In the genomic region with DNA sequence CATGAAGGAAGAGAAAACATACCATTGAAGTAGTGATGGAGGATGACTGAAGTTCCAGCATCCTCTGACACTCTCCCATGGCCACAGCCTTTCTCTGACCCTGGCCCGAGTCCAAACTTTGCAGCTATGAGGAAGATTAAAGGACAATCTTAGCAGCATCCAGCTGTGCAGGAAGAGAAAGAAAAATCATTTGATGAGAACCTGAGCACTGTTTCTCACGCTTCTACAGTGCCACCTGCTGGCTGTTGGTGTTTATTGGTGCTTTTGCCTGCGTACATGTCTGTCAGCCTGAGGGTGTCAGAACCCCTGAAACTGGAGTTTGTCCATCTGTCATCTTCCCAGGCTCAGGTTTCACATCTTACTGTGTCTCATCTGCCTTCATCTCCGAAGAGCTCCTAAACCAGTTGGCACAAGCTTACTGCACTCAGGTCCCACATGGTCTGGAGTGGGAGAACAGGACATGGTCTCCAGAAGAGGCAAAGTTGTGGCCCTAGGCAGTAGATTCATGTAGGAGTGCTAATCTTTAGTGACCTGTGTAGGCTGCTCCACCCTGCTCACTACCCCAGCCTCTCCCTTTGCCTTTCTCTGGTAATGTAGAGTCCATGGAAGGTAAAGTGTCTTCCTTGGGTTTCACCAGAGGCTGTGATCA, we compare ENCODE assay signal across 9 mouse cellular contexts. TPM values are rescaled to one million over a fixed set of nuclear protein-coding genes. Genes with fewer than 3 reads are reported as not detected.
A peak's percentile ranks its signal among the peaks of the same experiment; 100 is the strongest.
DNase-seq lines count a peak whose midpoint lies in the region; ATAC-seq and TF ChIP-seq lines count a peak whose summit lies in the region.
"Had no signal": no experiment of that assay in that cellular context is flagged by ENCODE, and none has a peak within 500 bp of the region (broad histone marks: within the 10 kb centered on the region; RNA-seq: fewer than 3 reads in every experiment).

No protein-coding gene starts in this region.

- 5% methylated on average over 4 of the region's 4 CpGs for WGBS in limb, embryonic 11.5 days
- 2% methylated on average over 4 of the region's 4 CpGs for WGBS in stomach, embryonic 14.5 days

- no peaks in the 10 kb centered on the region for H3K9me3 ChIP-seq in limb, embryonic 11.5 days (ENCODE audit: control insufficient read depth, low read length)
- no peaks in the 10 kb centered on the region for H3K9me3 ChIP-seq in stomach, embryonic 14.5 days (ENCODE audit: control insufficient read depth, low read depth, low read length)
- H3K9me3 ChIP-seq: embryonic facial prominence, embryonic 13.5 days had no signal

- no peak overlapping the region for H3K4me3 ChIP-seq in limb, embryonic 11.5 days (ENCODE audit: low read depth, low read length)
- H3K4me3 ChIP-seq in myocyte = no peak overlapping the region
- no peak overlapping the region for H3K4me3 ChIP-seq in stomach, embryonic 14.5 days (ENCODE audit: low read depth, low read length)
- H3K4me3 ChIP-seq: embryonic facial prominence, embryonic 13.5 days had no signal

- no peak overlapping the region for H3K9ac ChIP-seq in limb, embryonic 11.5 days (ENCODE audit: low read length)
- H3K9ac ChIP-seq in stomach, embryonic 14.5 days (replicated peaks; ENCODE audit: low read depth, low read length) = no peak overlapping the region
- H3K9ac ChIP-seq: embryonic facial prominence, embryonic 13.5 days had no signal

- DNase-seq in A20 (ENCODE audit: low read depth, low spot score) = peak; percentile 74
- DNase-seq in adrenal gland, postnatal 10 days = peak; percentile 88
- DNase-seq in embryo, embryonic 9.5 days (ENCODE audit: extremely low spot score) = peak; percentile 75
- peak; percentile 84 to 95 for DNase-seq in heart, adult 18-20 months
- DNase-seq in kidney, adult 8-10 months = peak; percentile 63 to 89
- DNase-seq in limb, embryonic 11.5 days (ENCODE audit: low spot score) = peak; percentile 89

- H3ac ChIP-seq in myocyte (ENCODE audit: control insufficient read depth, insufficient read length) = no peak overlapping the region

- H3K27me3 ChIP-seq in limb, embryonic 11.5 days (ENCODE audit: control insufficient read depth, insufficient read depth, low read length) = no peaks in the 10 kb centered on the region
- no peaks in the 10 kb centered on the region for H3K27me3 ChIP-seq in myocyte (ENCODE audit: control insufficient read depth, insufficient read depth, insufficient read length)
- H3K27me3 ChIP-seq in stomach, embryonic 14.5 days (ENCODE audit: control insufficient read depth, insufficient read depth, low read length) = no peaks in the 10 kb centered on the region
- H3K27me3 ChIP-seq: embryonic facial prominence, embryonic 13.5 days had no signal

- H3K27ac ChIP-seq in limb, embryonic 11.5 days (replicated peaks; ENCODE audit: low read depth, low read length) = no peak overlapping the region
- H3K27ac ChIP-seq in stomach, embryonic 14.5 days (ENCODE audit: low read length) = no peak overlapping the region
- H3K27ac ChIP-seq: embryonic facial prominence, embryonic 13.5 days had no signal

- H3K79me2 ChIP-seq in myocyte (ENCODE audit: control insufficient read depth, insufficient read depth) = no peaks in the 10 kb centered on the region

- no peaks in the 10 kb centered on the region for H3K36me3 ChIP-seq in limb, embryonic 11.5 days (ENCODE audit: control insufficient read depth, insufficient read depth, low read length)
- no peaks in the 10 kb centered on the region for H3K36me3 ChIP-seq in myocyte (ENCODE audit: control insufficient read depth, insufficient read depth)
- no peaks in the 10 kb centered on the region for H3K36me3 ChIP-seq in stomach, embryonic 14.5 days (ENCODE audit: control insufficient read depth, insufficient read depth, low read length)
- H3K36me3 ChIP-seq: embryonic facial prominence, embryonic 13.5 days had no signal

- H3K4me1 ChIP-seq in limb, embryonic 11.5 days (ENCODE audit: control insufficient read depth, insufficient read depth, low read length) = no peaks in the 10 kb centered on the region
- no peaks in the 10 kb centered on the region for H3K4me1 ChIP-seq in stomach, embryonic 14.5 days (ENCODE audit: control insufficient read depth, insufficient read depth, low read length)
- H3K4me1 ChIP-seq: embryonic facial prominence, embryonic 13.5 days had no signal

- H3K4me2 ChIP-seq in limb, embryonic 11.5 days (ENCODE audit: low read depth, severe bottlenecking) = no peak overlapping the region
- H3K4me2 ChIP-seq in myocyte (ENCODE audit: low read depth) = peak overlapping the region; percentile 12
- H3K4me2 ChIP-seq in stomach, embryonic 14.5 days (replicated peaks; ENCODE audit: low read depth, low read length) = no peak overlapping the region
- H3K4me2 ChIP-seq: embryonic facial prominence, embryonic 13.5 days had no signal

- ATAC-seq in limb, embryonic 11.5 days (ENCODE audit: insufficient number of reproducible peaks, low FRiP score, low TSS enrichment, low read depth) = no peak
- peak; percentile 73; the same call in 1 of the 2 replicates for ATAC-seq in stomach, embryonic 14.5 days (ENCODE audit: insufficient number of reproducible peaks, insufficient read depth, low FRiP score, low read depth)

- no peak for TF ChIP-seq POLR2A in myocyte (IDR thresholded peaks at IDR 0.05; ENCODE audit: insufficient read length, low read depth)

TF ChIP-seq in myocyte, 11 proteins besides CTCF, POLR2A, EP300 and RAD21:
- TF ChIP-seq TCF3 (IDR thresholded peaks at IDR 0.05; ENCODE audit: insufficient read length, low read depth) = no peak
- TF ChIP-seq MYOG (IDR thresholded peaks at IDR 0.05; ENCODE audit: control insufficient read depth in 1 of 3, insufficient read depth in 1 of 3, insufficient read length in 2 of 3, low read depth in 2 of 3) = no peak
- no peak for TF ChIP-seq CEBPB (IDR thresholded peaks at IDR 0.05; ENCODE audit: insufficient read depth, poor library complexity, severe bottlenecking)
- no peak for TF ChIP-seq E2F4 (IDR thresholded peaks at IDR 0.05; ENCODE audit: insufficient read depth)
- TF ChIP-seq POLR2AphosphoS2 (IDR thresholded peaks at IDR 0.05; ENCODE audit: insufficient read length, low read depth) = no peak
- no peak for TF ChIP-seq USF1 (IDR thresholded peaks at IDR 0.05; ENCODE audit: low read depth)
- TF ChIP-seq SRF (IDR thresholded peaks at IDR 0.05; ENCODE audit: control insufficient read depth, insufficient read length, low read depth) = no peak
- TF ChIP-seq MYOD1 (IDR thresholded peaks at IDR 0.05; ENCODE audit: control insufficient read depth in 1 of 3, insufficient read length in 2 of 3, low read depth in 2 of 3) = no peak
- TF ChIP-seq TCF12 (IDR thresholded peaks at IDR 0.05; ENCODE audit: insufficient read depth, poor library complexity, severe bottlenecking) = no peak
- no peak for TF ChIP-seq REST (IDR thresholded peaks at IDR 0.05; ENCODE audit: insufficient read depth, insufficient read length)
- no peak for TF ChIP-seq MAX (IDR thresholded peaks at IDR 0.05; ENCODE audit: low read depth)

RNA-seq across cellular contexts. Expression of a gene that starts 21.7 kb away (rescaled TPM):
- not detected for total RNA-seq in adrenal gland, postnatal 10 days (2021)
- under 1 TPM in 1 of 2 experiments, not detected in 1; 0.12 TPM for total RNA-seq in heart, adult 18-20 months (2021)
- not detected in 2 replicates for polyA plus RNA-seq in limb, embryonic 11.5 days (2014; fragmentation: Nextera tagmentation; extraction: Ambion mirVana)
- polyA plus RNA-seq in myocyte (2012; fragmentation: generic; extraction: Trizol) = not detected
- not detected in 2 replicates for polyA plus RNA-seq in stomach, embryonic 14.5 days (2014; fragmentation: Nextera tagmentation; extraction: Ambion mirVana)
- polyA plus RNA-seq: embryonic facial prominence, embryonic 13.5 days had no signal
